Mouse (Mus musculus) cortical plate, adult 2 months (tissue): Measurements from ENCODE around the gene Pnpo.

Experiments
- CTCF ChIP-seq: fragments of 200-500 bp; IDR thresholded peaks from 2 replicates; pipeline ENCODE4 v1.5.1; 2011; ENCODE audit warnings: mild to moderate bottlenecking, control low read depth, low read length; ENCODE audit not compliant: insufficient read depth; ENCODE audit errors: extremely low read depth
- POLR2A ChIP-seq: fragments of 200-500 bp; IDR thresholded peaks from 2 replicates; pipeline ENCODE4 v1.6.1; 2011; ENCODE audit warnings: mild to moderate bottlenecking, low read length, control low read depth; ENCODE audit not compliant: insufficient read depth; ENCODE audit errors: extremely low read depth

GRCm38 (mm10) chr11:96924861-96925260 is 18.9 kb downstream of the Pnpo start:
- TF ChIP-seq POLR2A: no peak
- no peak for TF ChIP-seq CTCF
